Mouse (Mus musculus): ENCODE data around the gene Sgpp2.

Sgpp2 gene

GRCm38 (mm10) chr1:78399755-78400154 is 89.6 kb downstream of the Sgpp2 start:
- no peak for DNase-seq (ENCODE audit: low spot score)

- no peak for DNase-seq (ENCODE audit: low spot score)
Measured at GRCm38 (mm10) chr1:78401413-78401812, 91.3 kb downstream of the Sgpp2 start.

GRCm38 (mm10) chr1:78409396-78409795 is 99.3 kb downstream of the Sgpp2 start:
- no peak for DNase-seq (ENCODE audit: low spot score)

GRCm38 (mm10) chr1:78412668-78413067 is 102.5 kb downstream of the Sgpp2 start:
- peak; percentile 36 for DNase-seq (ENCODE audit: low spot score)

- DNase-seq (ENCODE audit: low spot score) = no peak
Measured at GRCm38 (mm10) chr1:78414421-78414820, 104.3 kb downstream of the Sgpp2 start.

GRCm38 (mm10) chr1:78417154-78417911 is 107.2 kb downstream of the Sgpp2 start:
- no peak for DNase-seq (ENCODE audit: low spot score)

GRCm38 (mm10) chr1:78419593-78419992 is 109.4 kb downstream of the Sgpp2 start:
- peak; percentile 91 for DNase-seq (ENCODE audit: low spot score)

- DNase-seq (ENCODE audit: low spot score) = no peak
Measured at GRCm38 (mm10) chr1:78420271-78420670, 110.1 kb downstream of the Sgpp2 start.

- DNase-seq (ENCODE audit: low spot score) = no peak
Measured at GRCm38 (mm10) chr1:78421749-78422148, 111.6 kb downstream of the Sgpp2 start.

GRCm38 (mm10) chr1:78422576-78422975 is 112.4 kb downstream of the Sgpp2 start:
- DNase-seq (ENCODE audit: low spot score) = no peak

- no peak for DNase-seq (ENCODE audit: low spot score)
Measured at GRCm38 (mm10) chr1:78424848-78425247, 114.7 kb downstream of the Sgpp2 start.

- DNase-seq (ENCODE audit: low spot score) = no peak
Measured at GRCm38 (mm10) chr1:78425309-78425708, 115.2 kb downstream of the Sgpp2 start.

- no peak for DNase-seq (ENCODE audit: low spot score)
Measured at GRCm38 (mm10) chr1:78425793-78426700, 115.9 kb downstream of the Sgpp2 start.

GRCm38 (mm10) chr1:78426841-78427240 is 116.7 kb downstream of the Sgpp2 start:
- DNase-seq (ENCODE audit: low spot score) = no peak

GRCm38 (mm10) chr1:78428851-78429250 is 118.7 kb downstream of the Sgpp2 start:
- DNase-seq (ENCODE audit: low spot score) = peak; percentile 23

GRCm38 (mm10) chr1:78433472-78433871 is 123.3 kb downstream of the Sgpp2 start:
- DNase-seq (ENCODE audit: low spot score) = no peak

GRCm38 (mm10) chr1:78435967-78436366 is 125.8 kb downstream of the Sgpp2 start:
- DNase-seq (ENCODE audit: low spot score) = no peak

GRCm38 (mm10) chr1:78436445-78436844 is 126.3 kb downstream of the Sgpp2 start:
- DNase-seq (ENCODE audit: low spot score) = no peak

GRCm38 (mm10) chr1:78437150-78437549 is 127.0 kb downstream of the Sgpp2 start:
- no peak for DNase-seq (ENCODE audit: low spot score)

- DNase-seq (ENCODE audit: low spot score) = no peak
Measured at GRCm38 (mm10) chr1:78440716-78441115, 130.6 kb downstream of the Sgpp2 start.

- DNase-seq (ENCODE audit: low spot score) = no peak
Measured at GRCm38 (mm10) chr1:78443056-78443455, 132.9 kb downstream of the Sgpp2 start.

- DNase-seq (ENCODE audit: low spot score) = no peak
Measured at GRCm38 (mm10) chr1:78446232-78446631, 136.1 kb downstream of the Sgpp2 start.

- no peak for DNase-seq (ENCODE audit: low spot score)
Measured at GRCm38 (mm10) chr1:78446742-78447141, 136.6 kb downstream of the Sgpp2 start.

Data from embryo, embryonic 10.5 days (tissue).